10 mouse cellular contexts compared by ENCODE assay signal in genomic region chr1:133118127-133118526, GRCm38 (mm10). TPM values are rescaled to one million over a fixed set of nuclear protein-coding genes. Genes with fewer than 3 reads are reported as not detected.
DNase-seq lines count a peak whose midpoint lies in the region; ATAC-seq and TF ChIP-seq lines count a peak whose summit lies in the region.
"Had no signal": no experiment of that assay in that cellular context is flagged by ENCODE, and none has a peak within 500 bp of the region (broad histone marks: within the 10 kb centered on the region; RNA-seq: fewer than 3 reads in every experiment).

No protein-coding gene starts in this region.

- 80% methylated on average over 5 of the region's 5 CpGs for WGBS in intestine, postnatal 0 days
- 87% methylated on average over 5 of the region's 5 CpGs for WGBS in thymus, adult 2 months

- H3K9me3 ChIP-seq in intestine, postnatal 0 days (ENCODE audit: control insufficient read depth), result no peaks in the 10 kb centered on the region

- peak; percentile 57 to 70 for DNase-seq in B cell, adult 2 months
- DNase-seq in Muller cell, postnatal 12 days (ENCODE audit: inconsistent ontology term), result peak; percentile 4
- DNase-seq in thymus, adult 2 months, result no peak
- no peak for DNase-seq in thymus, postnatal 4 days
- no peak for DNase-seq in ovary, postnatal 10 days (ENCODE audit: low spot score)
- DNase-seq: cerebellum, adult 9-11 months; heart, adult 11 months had no signal

- H3K36me3 ChIP-seq in intestine, postnatal 0 days (ENCODE audit: control insufficient read depth, insufficient read depth), result no peaks in the 10 kb centered on the region; the same call in 1 of the 2 replicates
- no peaks in the 10 kb centered on the region for H3K36me3 ChIP-seq in thymus, adult 2 months (ENCODE audit: control insufficient read depth, insufficient read depth, low read length)

- 0 out of 2 replicates have a peak, but pooled peaks have one; percentile 4 for TF ChIP-seq CTCF in intestine, postnatal 0 days (IDR thresholded peaks at IDR 0.05; ENCODE audit: low read depth)
- no peak for TF ChIP-seq CTCF in thymus, adult 2 months (IDR thresholded peaks at IDR 0.05; ENCODE audit: borderline replicate concordance, control insufficient read depth, extremely low read depth, insufficient read depth, low read length, poor library complexity)

- H3K27ac ChIP-seq in intestine, postnatal 0 days (ENCODE audit: low read depth, low read length), result peak overlapping the region; percentile 46; the same call in 1 of the 2 replicates
- no peak overlapping the region for H3K27ac ChIP-seq in thymus, adult 2 months (ENCODE audit: control insufficient read depth, insufficient read depth, low read length)

- no peaks in the 10 kb centered on the region for H3K4me1 ChIP-seq in intestine, postnatal 0 days (replicated peaks; ENCODE audit: control insufficient read depth, insufficient read depth, low read length)
- H3K4me1 ChIP-seq in thymus, adult 2 months (replicated peaks; ENCODE audit: control insufficient read depth, insufficient read depth, low read length), result no peaks in the 10 kb centered on the region; the same call in 1 of the 2 replicates

- H3K4me2 ChIP-seq in intestine, postnatal 0 days (replicated peaks; ENCODE audit: low read depth), result no peak overlapping the region

- TF ChIP-seq POLR2A in thymus, adult 2 months (IDR thresholded peaks at IDR 0.05; ENCODE audit: control insufficient read depth, extremely low read depth, insufficient read depth, low read length, poor library complexity), result no peak

- H3K27me3 ChIP-seq in intestine, postnatal 0 days (replicated peaks; ENCODE audit: control insufficient read depth, insufficient read depth, low read length), result no peaks in the 10 kb centered on the region
- H3K27me3 ChIP-seq in thymus, adult 2 months (ENCODE audit: control insufficient read depth, insufficient read depth, low read length), result no peaks in the 10 kb centered on the region

- no peak overlapping the region for H3K9ac ChIP-seq in intestine, postnatal 0 days (ENCODE audit: low read depth, low read length)

- ATAC-seq in intestine, postnatal 0 days, result peak; percentile 70
- ATAC-seq in megakaryocyte progenitor cell, adult 5-6 weeks (replicated peaks; ENCODE audit: poor library complexity), result peak; percentile 76
- ATAC-seq: midbrain, embryonic 16.5 days had no signal

- no peak overlapping the region for H3K4me3 ChIP-seq in intestine, postnatal 0 days (ENCODE audit: low read depth, low read length)
- H3K4me3 ChIP-seq in thymus, adult 2 months (ENCODE audit: control insufficient read depth, insufficient read depth, low read length), result no peak overlapping the region

RNA-seq across cellular contexts. Expression of gene Ppp1r15b, which starts 12.8 kb away (rescaled TPM):
- 28.5 and 33.0 TPM in 2 replicates for polyA plus RNA-seq in intestine, postnatal 0 days (2015; fragmentation: Nextera tagmentation; extraction: Ambion mirVana)
- 54.1 and 60.2 TPM in 2 replicates for total RNA-seq in megakaryocyte progenitor cell, adult 5-6 weeks (2015)
- 86.1 and 90.7 TPM in 2 replicates for total RNA-seq in megakaryocyte progenitor cell, adult 5-6 weeks (2017)
- polyA plus RNA-seq in thymus, adult 2 months (2012; rRNA removed), result 45.8 and 55.0 TPM in 2 replicates

RNA-seq across cellular contexts. Expression of gene Plekha6, which starts 45.9 kb away (rescaled TPM):
- 7.5 and 8.0 TPM in 2 replicates for polyA plus RNA-seq in intestine, postnatal 0 days (2015; fragmentation: Nextera tagmentation; extraction: Ambion mirVana)
- total RNA-seq in megakaryocyte progenitor cell, adult 5-6 weeks (2015), result 0.42 and 1.8 TPM in 2 replicates
- total RNA-seq in megakaryocyte progenitor cell, adult 5-6 weeks (2017), result 1.1 and 2.2 TPM in 2 replicates
- 5.1 and 9.4 TPM in 2 replicates for polyA plus RNA-seq in thymus, adult 2 months (2012; rRNA removed)

Comparison
In these comparisons a context has a peak if more than half of its experiments do, and no peak if none do; other contexts are left out.
1. DNase-seq: peak in B cell, adult 2 months (2 of 2) and Muller cell, postnatal 12 days (single experiment); none in thymus, adult 2 months (single experiment), thymus, postnatal 4 days (single experiment) and ovary, postnatal 10 days (single experiment).